Mouse (Mus musculus) forebrain, embryonic 16.5 days (tissue): ENCODE results near the gene Islr. TPM values are rescaled to one million over a fixed set of nuclear protein-coding genes. Genes with fewer than 3 reads are reported as not detected.
A peak's percentile ranks its signal among the peaks of the same experiment; 100 is the strongest.
"Not testable (repeated sequence)": the region's sequence is repeated elsewhere in the genome, so short reads cannot be mapped to it uniquely, and the experiment has no call there.

Experiments used
- ATAC-seq: fragments of 200-750 bp; cut with Nextera tagmentation; 2 replicates; pipeline ENCODE4 v1.8.0; 2017; ENCODE audit warnings: mild to moderate bottlenecking, moderate library complexity
- H3K27ac ChIP-seq: fragments of 300-500 bp; sonication (generic); 2 replicates; pipeline ENCODE4 v1.5.1; 2014; ENCODE audit warnings: low read length, control low read depth
- H3K27me3 ChIP-seq: fragments of 300-500 bp; sonication (generic); replicated peaks from 2 replicates; pipeline ENCODE4 v1.6.1; 2014; ENCODE audit warnings: low read length; ENCODE audit not compliant: control insufficient read depth, insufficient read depth
- H3K36me3 ChIP-seq: fragments of 300-500 bp; sonication (generic); 2 replicates; pipeline ENCODE4 v1.6.1; 2014; ENCODE audit not compliant: control insufficient read depth, insufficient read depth
- H3K4me1 ChIP-seq: fragments of 300-500 bp; sonication (generic); replicated peaks from 2 replicates; pipeline ENCODE4 v1.6.1; 2014; ENCODE audit warnings: low read length; ENCODE audit not compliant: control insufficient read depth, insufficient read depth
- H3K4me2 ChIP-seq: fragments of 300-500 bp; sonication (generic); 2 replicates; pipeline ENCODE4 v1.6.1; 2014; ENCODE audit warnings: mild to moderate bottlenecking, low read length, control low read depth
- H3K4me3 ChIP-seq: fragments of 300-500 bp; sonication (generic); replicated peaks from 2 replicates; pipeline ENCODE4 v1.5.1; 2014; ENCODE audit warnings: mild to moderate bottlenecking, low read length, control low read depth
- H3K9ac ChIP-seq: fragments of 300-500 bp; sonication (generic); replicated peaks from 2 replicates; pipeline ENCODE4 v1.6.1; 2014; ENCODE audit warnings: low read depth, low read length, control low read depth
- H3K9me3 ChIP-seq: fragments of 300-500 bp; sonication (generic); 2 replicates; pipeline ENCODE4 v1.6.1; 2016; ENCODE audit warnings: low read length; ENCODE audit not compliant: control insufficient read depth
- WGBS: fragments of 180-500 bp; shearing (Covaris S2); extraction: QIAGEN DNeasy Blood & Tissue Kit; methylation state at CpG from one replicate; pipeline ENCODE4 v1.1.7; 2014; 5-methylcytosine and 5-hydroxymethylcytosine counted together
- polyA plus RNA-seq: library from polyadenylated mRNA; unstranded; fragments of >200 nt; fragmentation: Nextera tagmentation; extraction: Ambion mirVana; gene quantifications from 2 replicates; pipeline ENCODE4 v1.2.1, GENCODE M21; 2015

Gene Islr
- polyA plus RNA-seq, result 16.8 and 25.5 TPM in 2 replicates

GRCm38 (mm10) chr9:58203516-58204447, at the start of gene Islr, which contains the start of gene Islr2:
Gene Islr, minus strand, starts transcription at chr9:58204306.
Gene Islr2, minus strand, starts transcription at chr9:58204319.
- WGBS, result 2% methylated on average over 42 of the region's 42 CpGs
- peak within 1 kb of the TSS; percentile 76 for H3K9ac ChIP-seq
- H3K27me3 ChIP-seq, result peaks cover 12% of the 10 kb centered on the region
- peak within 1 kb of the TSS; percentile 63 for H3K4me3 ChIP-seq
- H3K36me3 ChIP-seq, result no peaks in the 10 kb centered on the region
- peak; percentile 49 for ATAC-seq
- H3K27ac ChIP-seq, result peak within 1 kb of the TSS; percentile 98
- H3K4me2 ChIP-seq, result peak within 1 kb of the TSS; percentile 81
- peaks cover 59% of the 10 kb centered on the region for H3K4me1 ChIP-seq
- no peaks in the 10 kb centered on the region for H3K9me3 ChIP-seq

DNA sequence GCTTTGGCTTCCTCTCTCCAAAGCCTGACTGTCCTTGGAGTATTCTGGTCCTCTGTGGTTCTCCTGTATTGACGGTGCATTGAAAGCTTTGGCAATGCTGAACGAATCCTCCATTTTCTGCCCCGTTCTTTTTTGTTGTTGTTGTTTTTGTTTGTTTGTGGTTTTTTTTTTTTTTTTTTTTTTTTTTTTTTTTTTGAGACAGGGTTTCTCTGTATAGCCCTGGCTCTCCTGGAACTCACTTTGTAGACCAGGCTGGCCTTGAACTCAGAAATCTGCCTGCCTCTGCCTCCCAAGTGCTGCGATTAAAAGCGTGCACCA, 49.7 kb upstream of the Islr start:
- Histone ChIP-seq H3K9ac (peak overlapping the region; percentile 85), H3K36me3 (peaks cover 15% of the 10 kb centered on the region; the same call in 1 of the 2 replicates), H3K4me3 (peak overlapping the region; percentile 75), H3K27ac (peak overlapping the region; percentile 41; the same call in 1 of the 2 replicates), H3K4me2 (peak overlapping the region; percentile 89), H3K4me1 (peaks cover 24% of the 10 kb centered on the region)
- not testable (repeated sequence) for ATAC-seq, H3K27me3 ChIP-seq, H3K9me3 ChIP-seq
- WGBS, result 70% methylated on average over 5 of the region's 5 CpGs

- Histone ChIP-seq H3K4me2 (peak within 1 kb of the TSS; percentile 89), H3K4me3 (peak within 1 kb of the TSS; percentile 75), H3K9ac (peak within 1 kb of the TSS; percentile 85), H3K9me3 (no peaks in the 10 kb centered on the region), H3K27me3 (no peaks in the 10 kb centered on the region), H3K4me1 (peaks cover 30% of the 10 kb centered on the region), H3K36me3 (peaks cover 11% of the 10 kb centered on the region; the same call in 1 of the 2 replicates), H3K27ac (peak within 1 kb of the TSS; percentile 41; the same call in 1 of the 2 replicates)
- WGBS, result 1% methylated on average over 31 of the region's 31 CpGs
- peak; percentile 99 for ATAC-seq
Measured at GRCm38 (mm10) chr9:58253033-58253804, 49.1 kb upstream of the Islr start, which contains the start of gene Stoml1. Gene Stoml1, plus strand, starts transcription at chr9:58253164.

DNA sequence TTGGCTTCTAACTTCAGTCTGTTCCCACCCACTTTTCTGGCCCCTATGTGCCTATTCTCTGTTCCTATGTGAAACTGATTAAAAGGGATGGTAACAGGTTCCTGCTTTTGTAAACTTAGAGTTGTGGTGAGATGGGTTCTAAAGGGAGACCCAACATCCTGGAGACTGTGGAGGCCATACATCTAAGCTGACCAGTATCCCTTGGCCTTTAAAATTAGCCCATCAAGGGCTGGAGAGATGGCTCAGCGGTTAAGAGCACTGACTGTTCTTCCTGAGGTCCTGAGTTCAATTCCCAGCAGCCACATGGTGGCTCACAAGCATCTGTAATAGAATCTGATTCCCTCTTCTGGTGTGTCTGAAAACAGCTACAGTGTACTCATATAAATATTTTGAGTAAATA, 46.6 kb upstream of the Islr start:
- 76% methylated on average over 1 of the region's 1 CpGs for WGBS
- H3K4me1 ChIP-seq, result peaks cover 40% of the 10 kb centered on the region
- not testable (repeated sequence) for H3K27me3 ChIP-seq, H3K36me3 ChIP-seq, H3K9ac ChIP-seq, ATAC-seq, H3K9me3 ChIP-seq, H3K4me3 ChIP-seq, H3K27ac ChIP-seq, H3K4me2 ChIP-seq

- Histone ChIP-seq H3K9ac (no peak overlapping the region), H3K4me1 (peaks cover 40% of the 10 kb centered on the region), H3K27ac (no peak overlapping the region), H3K4me3 (no peak overlapping the region), H3K27me3 (no peaks in the 10 kb centered on the region), H3K9me3 (no peaks in the 10 kb centered on the region), H3K4me2 (no peak overlapping the region; the same call in 1 of the 2 replicates), H3K36me3 (no peaks in the 10 kb centered on the region)
- no peak for ATAC-seq
- 83% methylated on average over 8 of the region's 8 CpGs for WGBS
Measured at GRCm38 (mm10) chr9:58250322-58250721, 46.2 kb upstream of the Islr start.

GRCm38 (mm10) chr9:58249592-58250192, 45.6 kb upstream of the Islr start, which contains the start of gene Pml:
Gene Pml, minus strand, starts transcription at chr9:58249786.
- no peaks in the 10 kb centered on the region for H3K9me3 ChIP-seq
- H3K27ac ChIP-seq, result 0 out of 2 replicates have a peak within 1 kb of the TSS, but pooled peaks have one; percentile 6
- no peaks in the 10 kb centered on the region for H3K36me3 ChIP-seq
- peak within 1 kb of the TSS; percentile 50 for H3K4me2 ChIP-seq
- H3K4me1 ChIP-seq, result peaks cover 38% of the 10 kb centered on the region
- 0 out of 2 replicates have a peak, but pooled peaks have one; percentile 36 for ATAC-seq
- H3K27me3 ChIP-seq, result no peaks in the 10 kb centered on the region
- H3K9ac ChIP-seq, result peak within 1 kb of the TSS; percentile 47
- 1% methylated on average over 16 of the region's 16 CpGs for WGBS
- H3K4me3 ChIP-seq, result peak within 1 kb of the TSS; percentile 38

- Histone ChIP-seq H3K27me3 (no peaks in the 10 kb centered on the region), H3K4me3 (peak overlapping the region; percentile 38), H3K4me2 (peak overlapping the region; percentile 50), H3K36me3 (no peaks in the 10 kb centered on the region), H3K9ac (peak overlapping the region; percentile 47), H3K9me3 (no peaks in the 10 kb centered on the region), H3K27ac (no peak overlapping the region), H3K4me1 (peaks cover 31% of the 10 kb centered on the region)
- ATAC-seq, result no peak
- 58% methylated on average over 7 of the region's 7 CpGs for WGBS
Measured at GRCm38 (mm10) chr9:58248746-58249413, 44.8 kb upstream of the Islr start.

DNA sequence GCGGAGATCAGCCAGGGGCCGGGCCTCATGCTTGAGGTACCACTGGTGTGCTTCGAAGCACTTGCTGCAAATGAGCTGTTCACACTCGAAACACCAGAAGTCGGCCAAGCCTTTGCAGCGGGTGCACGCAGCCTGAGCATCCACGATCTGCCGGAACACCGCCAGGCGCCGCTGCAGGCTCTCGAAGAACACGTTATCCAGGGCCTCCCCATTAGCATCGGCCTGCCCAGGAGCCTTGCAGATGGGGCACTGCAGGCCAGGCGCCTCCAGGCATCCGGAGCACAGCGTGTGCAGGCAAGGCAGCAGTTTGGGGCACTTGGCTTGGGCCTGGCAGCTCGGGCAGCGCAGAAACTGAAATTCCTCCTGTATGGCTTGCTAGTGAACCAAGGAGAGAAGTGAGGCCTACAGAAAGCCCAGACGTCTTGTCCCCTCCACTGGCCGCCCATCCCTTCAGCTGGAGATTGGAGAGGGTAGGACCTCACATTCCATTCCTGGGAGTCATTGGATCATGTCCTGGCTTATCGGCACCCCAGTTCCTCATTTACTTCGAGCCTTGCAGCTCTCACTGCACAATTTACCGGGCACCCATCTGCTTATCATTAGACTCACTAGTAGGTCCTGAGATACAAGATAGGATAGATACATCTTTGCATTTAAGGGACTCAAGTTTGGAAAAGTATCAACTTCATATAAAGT, 43.1 kb upstream of the Islr start:
- H3K9ac ChIP-seq, result peak overlapping the region; percentile 60
- H3K4me2 ChIP-seq, result peak overlapping the region; percentile 47
- peaks cover 27% of the 10 kb centered on the region for H3K4me1 ChIP-seq
- ATAC-seq, result peak; percentile 89
- H3K36me3 ChIP-seq, result no peaks in the 10 kb centered on the region
- no peaks in the 10 kb centered on the region for H3K9me3 ChIP-seq
- H3K27ac ChIP-seq, result no peak overlapping the region
- WGBS, result 15% methylated on average over 25 of the region's 25 CpGs
- H3K27me3 ChIP-seq, result no peaks in the 10 kb centered on the region
- peak overlapping the region; percentile 20 for H3K4me3 ChIP-seq
